Mouse (Mus musculus) neural tube, embryonic 13.5 days (tissue): ENCODE measurements at regions not wholly inside any gene's neighbourhood (a gene's known extent, or its start where the extent isn't known, plus 50 kb on each side); places are given as distances from the start of the nearest gene placed in this dataset.

Experiments used
- ATAC-seq: fragments of 200-750 bp; cut with Nextera tagmentation; 2 replicates; pipeline ENCODE4 v1.8.0; 2017; ENCODE audit warnings: low read depth, mild to moderate bottlenecking, moderate TSS enrichment, moderate library complexity
- H3K27ac ChIP-seq: fragments of 300-500 bp; sonication (generic); replicated peaks from 2 replicates; pipeline ENCODE4 v1.5.1; 2015; ENCODE audit warnings: moderate library complexity, mild to moderate bottlenecking, inconsistent platforms
- H3K27me3 ChIP-seq: fragments of 300-500 bp; sonication (generic); 2 replicates; pipeline ENCODE4 v1.6.1; 2015; ENCODE audit warnings: mild to moderate bottlenecking, inconsistent platforms
- H3K36me3 ChIP-seq: fragments of 300-500 bp; sonication (generic); 2 replicates; pipeline ENCODE4 v1.6.1; 2015; ENCODE audit warnings: mild to moderate bottlenecking, inconsistent platforms
- H3K4me1 ChIP-seq: fragments of 300-500 bp; sonication (generic); replicated peaks from 2 replicates; pipeline ENCODE4 v1.6.1; 2015; ENCODE audit warnings: inconsistent platforms
- H3K4me2 ChIP-seq: fragments of 300-500 bp; sonication (generic); 2 replicates; pipeline ENCODE4 v1.6.1; 2015; ENCODE audit warnings: inconsistent platforms, mild to moderate bottlenecking, moderate library complexity
- H3K4me3 ChIP-seq: fragments of 300-500 bp; sonication (generic); 2 replicates; pipeline ENCODE4 v1.5.1; 2015; ENCODE audit warnings: mild to moderate bottlenecking, inconsistent platforms
- H3K9ac ChIP-seq: fragments of 300-500 bp; sonication (generic); 2 replicates; pipeline ENCODE4 v1.6.1; 2015; ENCODE audit warnings: moderate library complexity, mild to moderate bottlenecking, inconsistent platforms
- H3K9me3 ChIP-seq: fragments of 300-500 bp; sonication (generic); 2 replicates; pipeline ENCODE4 v1.6.1; 2016; ENCODE audit warnings: inconsistent platforms
- WGBS: fragments of 180-500 bp; shearing (Covaris S2); methylation state at CpG from one replicate; pipeline ENCODE4 v1.1.7; 2015; 5-methylcytosine and 5-hydroxymethylcytosine counted together

- WGBS, result 7% methylated on average over 9 of the region's 9 CpGs
- no peak; the same call in 1 of the 2 replicates for ATAC-seq
- Histone ChIP-seq H3K4me1 (peaks cover 17% of the 10 kb centered on the region), H3K27me3 (0 out of 2 replicates have a peak, but pooled peaks cover 3% of the 10 kb centered on the region), H3K9ac (peak overlapping the region; percentile 26; the same call in 1 of the 2 replicates), H3K4me2 (no peak overlapping the region), H3K36me3 (no peaks in the 10 kb centered on the region), H3K27ac (0 out of 2 replicates have a peak overlapping the region, but pooled peaks have one; percentile 54), H3K9me3 (no peaks in the 10 kb centered on the region), H3K4me3 (no peak overlapping the region)
Observed at GRCm38 (mm10) chr11:89142527-89143154, 69.0 kb downstream of the Gm525 start.
